8 mouse cellular contexts compared by ENCODE assay signal in the genomic region with DNA sequence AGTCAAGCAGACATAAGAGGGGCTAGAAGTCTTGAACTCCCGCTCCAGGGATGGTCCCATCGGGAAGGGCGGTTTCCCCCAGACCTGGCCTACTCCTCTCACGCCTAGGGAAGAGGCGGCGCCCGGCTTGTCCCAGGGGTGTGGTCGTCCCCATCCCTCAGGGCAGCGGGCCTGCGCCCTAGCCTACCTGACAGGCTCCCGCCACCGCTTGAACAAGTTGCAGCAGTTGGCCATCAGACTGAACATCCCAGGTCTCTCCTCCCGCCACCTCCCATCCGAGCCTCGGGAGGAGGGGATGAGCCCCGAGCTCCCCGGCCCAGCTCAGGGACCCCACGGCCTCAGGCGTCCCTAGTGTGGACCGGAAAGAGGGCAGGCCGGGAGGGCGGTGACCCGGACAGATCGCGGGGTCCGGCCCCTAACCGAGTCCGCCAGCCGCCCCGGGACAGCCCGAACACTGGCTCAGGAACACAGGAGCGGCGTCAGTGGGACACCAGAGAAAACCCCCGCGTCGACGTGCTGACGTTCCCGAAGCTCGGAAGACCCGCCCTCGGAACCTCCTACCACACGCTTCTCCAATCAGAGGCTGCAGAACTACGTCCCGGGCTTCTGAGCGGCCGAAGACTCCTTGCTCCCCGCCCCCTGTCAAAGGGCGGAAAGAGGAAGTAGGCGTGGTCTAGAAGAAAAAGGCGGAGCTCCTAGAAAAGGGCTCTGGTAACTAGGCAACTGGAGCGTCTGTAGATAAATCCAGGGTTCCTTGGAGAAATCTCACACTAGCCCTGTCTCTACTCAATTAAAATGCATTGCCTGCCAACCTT. TPM values are rescaled to one million over a fixed set of nuclear protein-coding genes. Genes with fewer than 3 reads are reported as not detected.
A peak's percentile ranks its signal among the peaks of the same experiment; 100 is the strongest.
DNase-seq lines count a peak whose midpoint lies in the region; ATAC-seq and TF ChIP-seq lines count a peak whose summit lies in the region.

Arl13b (minus strand) TSS at position 543 of the 815 bp plus-strand sequence.

- peak; percentile 88 to 89 for DNase-seq in CD8-positive naive resting alpha-beta T cell, adult 2 months (ENCODE audit: low read depth in 2 of 2, low spot score in 2 of 2)
- peak; percentile 95 for DNase-seq in c-Kit-positive CD71-negative TER-119-negative erythroid progenitor cells, embryonic 14.5 days (ENCODE audit: low read depth)
- peak; percentile 94 for DNase-seq in forebrain, embryonic 10.5 days (ENCODE audit: extremely low spot score, low spot score)
- DNase-seq in kidney, postnatal 25 days, result peak; percentile 95 to 97
- DNase-seq in liver, embryonic 14.5 days (ENCODE audit: low read depth in 3 of 3, low spot score in 3 of 3), result peak; percentile 95 to 97 (median 95)
- peak; percentile 94 for DNase-seq in neural tube, embryonic 11.5 days (ENCODE audit: low spot score)
- DNase-seq in stomach, postnatal 0 days (ENCODE audit: low spot score), result peak; percentile 93

- peak within 1 kb of the TSS; percentile 91 for H3K4me3 ChIP-seq in forebrain, embryonic 10.5 days
- peak within 1 kb of the TSS; percentile 91 for H3K4me3 ChIP-seq in heart, embryonic 15.5 days
- peak within 1 kb of the TSS; percentile 66 to 80 for H3K4me3 ChIP-seq in liver, embryonic 14.5 days (ENCODE audit: insufficient read depth in 1 of 2, low read depth in 2 of 2, low read length in 2 of 2)
- peak within 1 kb of the TSS; percentile 74 for H3K4me3 ChIP-seq in neural tube, embryonic 11.5 days (ENCODE audit: low read depth, low read length)
- peak within 1 kb of the TSS; percentile 85 for H3K4me3 ChIP-seq in stomach, postnatal 0 days (ENCODE audit: low read depth, low read length)

- peaks cover 18% of the 10 kb centered on the region for H3K4me1 ChIP-seq in forebrain, embryonic 10.5 days
- H3K4me1 ChIP-seq in heart, embryonic 15.5 days (replicated peaks), result peaks cover 12% of the 10 kb centered on the region
- H3K4me1 ChIP-seq in liver, embryonic 14.5 days (replicated peaks; ENCODE audit: control insufficient read depth in 2 of 2, insufficient read depth in 2 of 2, low read length in 1 of 2), result peaks cover 5 to 8% of the 10 kb centered on the region in 2 experiments; a peak in 3 of 4 replicates
- H3K4me1 ChIP-seq in neural tube, embryonic 11.5 days (ENCODE audit: control insufficient read depth, insufficient read depth, low read length), result peaks cover 5% of the 10 kb centered on the region
- H3K4me1 ChIP-seq in stomach, postnatal 0 days (replicated peaks; ENCODE audit: control insufficient read depth, insufficient read depth), result peaks cover 4% of the 10 kb centered on the region; the same call in 1 of the 2 replicates

- no peak for TF ChIP-seq CTCF in liver, embryonic 14.5 days (IDR thresholded peaks at IDR 0.05; ENCODE audit: low read depth)
- TF ChIP-seq CTCF in stomach, postnatal 0 days (IDR thresholded peaks at IDR 0.05; ENCODE audit: low read depth), result no peak

- peak; percentile 100 for ATAC-seq in heart, embryonic 15.5 days (replicated peaks; ENCODE audit: insufficient number of reproducible peaks, insufficient read depth, low FRiP score, low read depth)
- ATAC-seq in liver, embryonic 14.5 days (ENCODE audit: insufficient read depth), result peak; percentile 100
- peak; percentile 100 for ATAC-seq in neural tube, embryonic 11.5 days (ENCODE audit: insufficient read depth, low FRiP score, low TSS enrichment)
- peak; percentile 100 for ATAC-seq in stomach, postnatal 0 days (ENCODE audit: low FRiP score, low TSS enrichment)

- H3K27ac ChIP-seq in forebrain, embryonic 10.5 days, result peak within 1 kb of the TSS; percentile 89
- H3K27ac ChIP-seq in heart, embryonic 15.5 days, result peak within 1 kb of the TSS; percentile 77
- H3K27ac ChIP-seq in liver, embryonic 14.5 days, result no peak within 1 kb of the TSS
- H3K27ac ChIP-seq in neural tube, embryonic 11.5 days (ENCODE audit: low read depth, low read length), result peak within 1 kb of the TSS; percentile 36; the same call in 1 of the 2 replicates
- peak within 1 kb of the TSS; percentile 83 for H3K27ac ChIP-seq in stomach, postnatal 0 days (replicated peaks)

- TF ChIP-seq EP300 in liver, embryonic 14.5 days (IDR thresholded peaks at IDR 0.05; ENCODE audit: low read depth), result no peak
- TF ChIP-seq EP300 in stomach, postnatal 0 days (optimal IDR thresholded peaks at IDR 0.05), result no peak

- WGBS in forebrain, embryonic 10.5 days, result under 1% methylated on average over 50 of the region's 52 CpGs
- WGBS in heart, embryonic 15.5 days, result under 1% methylated on average over 52 of the region's 52 CpGs
- under 1% methylated on average over 52 of the region's 52 CpGs for WGBS in liver, embryonic 14.5 days (ENCODE audit: insufficient replicate concordance)
- WGBS in neural tube, embryonic 11.5 days, result 0% methylated on average over 52 of the region's 52 CpGs
- under 1% methylated on average over 52 of the region's 52 CpGs for WGBS in stomach, postnatal 0 days

- H3K27me3 ChIP-seq in forebrain, embryonic 10.5 days (ENCODE audit: poor library complexity, severe bottlenecking), result no peaks in the 10 kb centered on the region
- no peaks in the 10 kb centered on the region for H3K27me3 ChIP-seq in heart, embryonic 15.5 days
- H3K27me3 ChIP-seq in liver, embryonic 14.5 days (ENCODE audit: control insufficient read depth, insufficient read depth, low read length), result no peaks in the 10 kb centered on the region
- H3K27me3 ChIP-seq in neural tube, embryonic 11.5 days (ENCODE audit: control insufficient read depth, insufficient read depth, low read length), result no peaks in the 10 kb centered on the region
- no peaks in the 10 kb centered on the region for H3K27me3 ChIP-seq in stomach, postnatal 0 days (ENCODE audit: control insufficient read depth, insufficient read depth, low read length)

- H3K9me3 ChIP-seq in forebrain, embryonic 10.5 days, result no peaks in the 10 kb centered on the region
- H3K9me3 ChIP-seq in heart, embryonic 15.5 days (replicated peaks), result no peaks in the 10 kb centered on the region
- H3K9me3 ChIP-seq in liver, embryonic 14.5 days (ENCODE audit: control insufficient read depth, low read length), result no peaks in the 10 kb centered on the region
- no peaks in the 10 kb centered on the region for H3K9me3 ChIP-seq in neural tube, embryonic 11.5 days (ENCODE audit: control insufficient read depth, low read length)
- no peaks in the 10 kb centered on the region for H3K9me3 ChIP-seq in stomach, postnatal 0 days (ENCODE audit: control insufficient read depth, low read length)

- peak within 1 kb of the TSS; percentile 91 for H3K4me2 ChIP-seq in heart, embryonic 15.5 days
- H3K4me2 ChIP-seq in liver, embryonic 14.5 days (ENCODE audit: low read depth), result peak within 1 kb of the TSS; percentile 55
- H3K4me2 ChIP-seq in neural tube, embryonic 11.5 days (ENCODE audit: low read depth), result peak within 1 kb of the TSS; percentile 80
- H3K4me2 ChIP-seq in stomach, postnatal 0 days (replicated peaks; ENCODE audit: low read depth), result peak within 1 kb of the TSS; percentile 81

- peak within 1 kb of the TSS; percentile 79 for H3K9ac ChIP-seq in heart, embryonic 15.5 days
- peak within 1 kb of the TSS; percentile 59 for H3K9ac ChIP-seq in liver, embryonic 14.5 days (replicated peaks)
- H3K9ac ChIP-seq in neural tube, embryonic 11.5 days (ENCODE audit: low read length), result peak within 1 kb of the TSS; percentile 73
- peak within 1 kb of the TSS; percentile 80 for H3K9ac ChIP-seq in stomach, postnatal 0 days (ENCODE audit: low read length)

- no peaks in the 10 kb centered on the region for H3K36me3 ChIP-seq in forebrain, embryonic 10.5 days (replicated peaks)
- no peaks in the 10 kb centered on the region for H3K36me3 ChIP-seq in heart, embryonic 15.5 days
- no peaks in the 10 kb centered on the region for H3K36me3 ChIP-seq in liver, embryonic 14.5 days (replicated peaks; ENCODE audit: control insufficient read depth, insufficient read depth, low read depth)
- no peaks in the 10 kb centered on the region for H3K36me3 ChIP-seq in neural tube, embryonic 11.5 days (ENCODE audit: control insufficient read depth, insufficient read depth, low read length)
- H3K36me3 ChIP-seq in stomach, postnatal 0 days (ENCODE audit: control insufficient read depth, insufficient read depth, low read length), result no peaks in the 10 kb centered on the region

RNA-seq across cellular contexts. Expression of gene Arl13b, which starts in this region (rescaled TPM):
- polyA plus RNA-seq in forebrain, embryonic 10.5 days (2016; fragmentation: Nextera tagmentation; extraction: Ambion mirVana), result 15.3 and 16.4 TPM in 2 replicates
- polyA plus RNA-seq in heart, embryonic 15.5 days (2015; fragmentation: Nextera tagmentation; extraction: Ambion mirVana), result 10.8 and 11.8 TPM in 2 replicates
- 1.4 and 1.9 TPM in 2 replicates for polyA plus RNA-seq in liver, embryonic 14.5 days (2012; rRNA removed)
- 4.2 and 4.3 TPM in 2 replicates for polyA plus RNA-seq in liver, embryonic 14.5 days (2014; fragmentation: Nextera tagmentation; extraction: Ambion mirVana)
- polyA plus RNA-seq in neural tube, embryonic 11.5 days (2014; fragmentation: Nextera tagmentation; extraction: Ambion mirVana), result 17.2 and 21.6 TPM in 2 replicates
- polyA plus RNA-seq in stomach, postnatal 0 days (2015; fragmentation: Nextera tagmentation; extraction: Ambion mirVana), result 10.1 and 12.1 TPM in 2 replicates
